ENCODE assay signal across 14 mouse cellular contexts in the genomic region with DNA sequence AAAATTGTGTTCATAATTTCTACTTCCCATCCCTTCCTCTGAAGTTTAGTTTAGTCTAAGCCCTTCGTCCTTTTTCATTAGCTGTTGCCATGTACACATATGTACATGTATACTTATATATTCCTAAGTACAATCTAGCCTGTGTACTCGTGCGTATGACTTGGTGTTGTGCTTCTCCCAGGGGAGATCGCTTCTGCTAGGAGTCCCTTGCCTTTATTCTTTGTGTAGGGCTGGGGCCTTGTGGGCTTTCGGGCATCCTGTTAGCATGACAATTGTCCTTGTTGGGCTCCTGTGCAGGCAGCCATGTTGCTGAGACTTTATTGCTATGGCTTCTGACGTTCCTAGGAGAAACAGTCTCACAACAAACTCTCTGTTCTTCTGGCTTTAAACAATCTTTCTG. TPM values are rescaled to one million over a fixed set of nuclear protein-coding genes. Genes with fewer than 3 reads are reported as not detected.
A peak's percentile ranks its signal among the peaks of the same experiment; 100 is the strongest.
DNase-seq lines count a peak whose midpoint lies in the region; ATAC-seq and TF ChIP-seq lines count a peak whose summit lies in the region.
"Had no signal": no experiment of that assay in that cellular context is flagged by ENCODE, and none has a peak within 500 bp of the region (broad histone marks: within the 10 kb centered on the region; RNA-seq: fewer than 3 reads in every experiment).

No protein-coding gene starts in this region.

- TF ChIP-seq EP300 in ES-Bruce4 (IDR thresholded peaks at IDR 0.05; ENCODE audit: insufficient read depth, low read depth, low read length): no peak

- no peaks in the 10 kb centered on the region for H3K36me3 ChIP-seq in forebrain, embryonic 10.5 days (replicated peaks)
- no peaks in the 10 kb centered on the region for H3K36me3 ChIP-seq in forebrain, embryonic 15.5 days
- H3K36me3 ChIP-seq in limb, embryonic 12.5 days: no peaks in the 10 kb centered on the region
- no peaks in the 10 kb centered on the region for H3K36me3 ChIP-seq in limb, embryonic 10.5 days
- no peaks in the 10 kb centered on the region for H3K36me3 ChIP-seq in ES-Bruce4 (ENCODE audit: control insufficient read depth, insufficient read depth, low read length, poor library complexity, severe bottlenecking)
- no peaks in the 10 kb centered on the region for H3K36me3 ChIP-seq in hindbrain, embryonic 13.5 days
- H3K36me3 ChIP-seq: liver, embryonic 15.5 days had no signal

- WGBS in forebrain, embryonic 10.5 days: 25% methylated on average over 6 of the region's 6 CpGs
- WGBS in forebrain, embryonic 15.5 days: 20% methylated on average over 6 of the region's 6 CpGs
- 38% methylated on average over 6 of the region's 6 CpGs for WGBS in limb, embryonic 12.5 days
- WGBS in limb, embryonic 10.5 days: 43% methylated on average over 6 of the region's 6 CpGs
- 15% methylated on average over 6 of the region's 6 CpGs for WGBS in hindbrain, embryonic 13.5 days

- TF ChIP-seq CTCF in ES-Bruce4 (IDR thresholded peaks at IDR 0.05; ENCODE audit: low read depth, low read length): no peak

- no peak for ATAC-seq in forebrain, embryonic 15.5 days (replicated peaks)
- no peak for ATAC-seq in limb, embryonic 12.5 days (ENCODE audit: insufficient number of reproducible peaks, insufficient read depth, low FRiP score, low TSS enrichment, low read depth)
- ATAC-seq in hindbrain, embryonic 13.5 days (ENCODE audit: low FRiP score): no peak

- no peak overlapping the region for H3K9ac ChIP-seq in forebrain, embryonic 15.5 days (replicated peaks)
- H3K9ac ChIP-seq in limb, embryonic 12.5 days (replicated peaks): no peak overlapping the region
- H3K9ac ChIP-seq in ES-Bruce4 (ENCODE audit: low read depth, poor library complexity, severe bottlenecking): peak overlapping the region; percentile 37; the same call in 1 of the 2 replicates
- no peak overlapping the region for H3K9ac ChIP-seq in hindbrain, embryonic 13.5 days
- H3K9ac ChIP-seq: liver, embryonic 15.5 days had no signal

- peak overlapping the region; percentile 50 for H3K4me3 ChIP-seq in forebrain, embryonic 10.5 days
- H3K4me3 ChIP-seq in forebrain, embryonic 15.5 days: no peak overlapping the region
- H3K4me3 ChIP-seq in limb, embryonic 12.5 days (replicated peaks): no peak overlapping the region
- H3K4me3 ChIP-seq in limb, embryonic 10.5 days: no peak overlapping the region
- no peak overlapping the region for H3K4me3 ChIP-seq in ES-Bruce4 (ENCODE audit: low read depth, low read length)
- H3K4me3 ChIP-seq in hindbrain, embryonic 13.5 days: no peak overlapping the region
- H3K4me3 ChIP-seq: erythroblast, embryonic 14.5 days; left cerebral cortex, adult 2 months had no signal

- no peaks in the 10 kb centered on the region for H3K27me3 ChIP-seq in forebrain, embryonic 10.5 days (ENCODE audit: poor library complexity, severe bottlenecking)
- no peaks in the 10 kb centered on the region for H3K27me3 ChIP-seq in forebrain, embryonic 15.5 days
- no peaks in the 10 kb centered on the region for H3K27me3 ChIP-seq in limb, embryonic 12.5 days
- no peaks in the 10 kb centered on the region for H3K27me3 ChIP-seq in limb, embryonic 10.5 days (ENCODE audit: low read depth, poor library complexity, severe bottlenecking)
- no peaks in the 10 kb centered on the region for H3K27me3 ChIP-seq in ES-Bruce4 (ENCODE audit: control insufficient read depth, insufficient read depth, low read length, poor library complexity, severe bottlenecking)
- H3K27me3 ChIP-seq in hindbrain, embryonic 13.5 days: 0 out of 2 replicates have a peak, but pooled peaks cover 3% of the 10 kb centered on the region

- DNase-seq in forebrain, embryonic 10.5 days (ENCODE audit: extremely low spot score, low spot score): no peak
- DNase-seq in limb, embryonic 10.5 days (ENCODE audit: low spot score): no peak
- DNase-seq in right cerebral cortex, adult 2 months (ENCODE audit: low spot score in 2 of 2): no peak
- no peak for DNase-seq in thymus, postnatal 36 days
- DNase-seq: cerebellum, adult 18-20 months; kidney, adult 9 months; right cerebral cortex, postnatal 4 days had no signal

- TF ChIP-seq POLR2A in ES-Bruce4 (IDR thresholded peaks at IDR 0.05; ENCODE audit: insufficient read depth, low read length): no peak

- peak overlapping the region; percentile 70 for H3K27ac ChIP-seq in forebrain, embryonic 10.5 days
- H3K27ac ChIP-seq in forebrain, embryonic 15.5 days (replicated peaks): no peak overlapping the region
- H3K27ac ChIP-seq in limb, embryonic 12.5 days: no peak overlapping the region
- no peak overlapping the region for H3K27ac ChIP-seq in limb, embryonic 10.5 days
- peak overlapping the region; percentile 81 for H3K27ac ChIP-seq in ES-Bruce4 (ENCODE audit: insufficient read depth, low read length)
- no peak overlapping the region for H3K27ac ChIP-seq in hindbrain, embryonic 13.5 days
- H3K27ac ChIP-seq: left cerebral cortex, adult 2 months had no signal

- no peak overlapping the region for H3K4me2 ChIP-seq in forebrain, embryonic 15.5 days (replicated peaks)
- peak overlapping the region; percentile 61 for H3K4me2 ChIP-seq in limb, embryonic 12.5 days
- peak overlapping the region; percentile 11; the same call in 1 of the 2 replicates for H3K4me2 ChIP-seq in hindbrain, embryonic 13.5 days

- H3K4me1 ChIP-seq in forebrain, embryonic 10.5 days: peaks cover 24% of the 10 kb centered on the region
- no peaks in the 10 kb centered on the region for H3K4me1 ChIP-seq in forebrain, embryonic 15.5 days
- peaks cover 17% of the 10 kb centered on the region for H3K4me1 ChIP-seq in limb, embryonic 12.5 days (replicated peaks)
- H3K4me1 ChIP-seq in limb, embryonic 10.5 days: peaks cover 25% of the 10 kb centered on the region
- H3K4me1 ChIP-seq in ES-Bruce4 (ENCODE audit: control insufficient read depth, insufficient read depth, low read length): peaks cover 5% of the 10 kb centered on the region
- peaks cover 11% of the 10 kb centered on the region for H3K4me1 ChIP-seq in hindbrain, embryonic 13.5 days (replicated peaks)

- H3K9me3 ChIP-seq in forebrain, embryonic 10.5 days: no peaks in the 10 kb centered on the region
- no peaks in the 10 kb centered on the region for H3K9me3 ChIP-seq in forebrain, embryonic 15.5 days
- H3K9me3 ChIP-seq in limb, embryonic 12.5 days: no peaks in the 10 kb centered on the region
- no peaks in the 10 kb centered on the region for H3K9me3 ChIP-seq in limb, embryonic 10.5 days (replicated peaks)
- H3K9me3 ChIP-seq in ES-Bruce4 (replicated peaks; ENCODE audit: control insufficient read depth, insufficient read depth, low read length, poor library complexity, severe bottlenecking): no peaks in the 10 kb centered on the region
- no peaks in the 10 kb centered on the region for H3K9me3 ChIP-seq in hindbrain, embryonic 13.5 days
- H3K9me3 ChIP-seq: liver, embryonic 15.5 days had no signal

RNA-seq across cellular contexts. Expression of a gene that starts 7.1 kb away (rescaled TPM):
- 12.4 and 13.5 TPM in 2 replicates for polyA plus RNA-seq in forebrain, embryonic 10.5 days (2016; fragmentation: Nextera tagmentation; extraction: Ambion mirVana)
- 10.6 and 10.8 TPM in 2 replicates for polyA plus RNA-seq in forebrain, embryonic 15.5 days (2015; fragmentation: Nextera tagmentation; extraction: Ambion mirVana)
- polyA plus RNA-seq in limb, embryonic 12.5 days (2016; fragmentation: Nextera tagmentation; extraction: Ambion mirVana): 18.2 and 18.6 TPM in 2 replicates
- 15.3 and 17.6 TPM in 2 replicates for polyA plus RNA-seq in limb, embryonic 10.5 days (2016; fragmentation: Nextera tagmentation; extraction: Ambion mirVana)
- 90.6 and 95.0 TPM in 2 replicates for polyA plus RNA-seq in ES-Bruce4 (2011; ENCODE audit: insufficient read depth, insufficient read length, low read depth, missing spikeins)
- 10.0 and 10.1 TPM in 2 replicates for polyA plus RNA-seq in hindbrain, embryonic 13.5 days (2015; fragmentation: Nextera tagmentation; extraction: Ambion mirVana)

RNA-seq across cellular contexts. Expression of a gene that starts 10.4 kb away (rescaled TPM):
- 413 and 428 TPM in 2 replicates for polyA plus RNA-seq in forebrain, embryonic 10.5 days (2016; fragmentation: Nextera tagmentation; extraction: Ambion mirVana)
- 299 and 322 TPM in 2 replicates for polyA plus RNA-seq in forebrain, embryonic 15.5 days (2015; fragmentation: Nextera tagmentation; extraction: Ambion mirVana)
- 364 and 379 TPM in 2 replicates for polyA plus RNA-seq in limb, embryonic 12.5 days (2016; fragmentation: Nextera tagmentation; extraction: Ambion mirVana)
- 425 and 451 TPM in 2 replicates for polyA plus RNA-seq in limb, embryonic 10.5 days (2016; fragmentation: Nextera tagmentation; extraction: Ambion mirVana)
- polyA plus RNA-seq in ES-Bruce4 (2011; ENCODE audit: insufficient read depth, insufficient read length, low read depth, missing spikeins): 266 and 268 TPM in 2 replicates
- polyA plus RNA-seq in hindbrain, embryonic 13.5 days (2015; fragmentation: Nextera tagmentation; extraction: Ambion mirVana): 260 and 270 TPM in 2 replicates

RNA-seq across cellular contexts. Expression of a gene that starts 28.7 kb away (rescaled TPM):
- 8.5 and 9.3 TPM in 2 replicates for polyA plus RNA-seq in forebrain, embryonic 10.5 days (2016; fragmentation: Nextera tagmentation; extraction: Ambion mirVana)
- polyA plus RNA-seq in forebrain, embryonic 15.5 days (2015; fragmentation: Nextera tagmentation; extraction: Ambion mirVana): 5.2 and 5.3 TPM in 2 replicates
- 9.3 and 10.3 TPM in 2 replicates for polyA plus RNA-seq in limb, embryonic 12.5 days (2016; fragmentation: Nextera tagmentation; extraction: Ambion mirVana)
- polyA plus RNA-seq in limb, embryonic 10.5 days (2016; fragmentation: Nextera tagmentation; extraction: Ambion mirVana): 9.3 and 10.0 TPM in 2 replicates
- polyA plus RNA-seq in ES-Bruce4 (2011; ENCODE audit: insufficient read depth, insufficient read length, low read depth, missing spikeins): 18.4 and 22.3 TPM in 2 replicates
- 5.6 and 6.7 TPM in 2 replicates for polyA plus RNA-seq in hindbrain, embryonic 13.5 days (2015; fragmentation: Nextera tagmentation; extraction: Ambion mirVana)

Comparison
In these comparisons a context has a peak if more than half of its experiments do, and no peak if none do; other contexts are left out.
1. H3K27ac ChIP-seq: peak in forebrain, embryonic 10.5 days (single experiment) and ES-Bruce4 (single experiment); none in forebrain, embryonic 15.5 days (single experiment), limb, embryonic 12.5 days (single experiment), limb, embryonic 10.5 days (single experiment) and hindbrain, embryonic 13.5 days (single experiment).